Mouse (Mus musculus) forebrain, embryonic 14.5 days (tissue): ENCODE data around the gene Tbc1d9. TPM values are rescaled to one million over a fixed set of nuclear protein-coding genes. Genes with fewer than 3 reads are reported as not detected.
A peak's percentile ranks its signal among the peaks of the same experiment; 100 is the strongest.

ENCODE experiments used
- ATAC-seq: fragments of 200-750 bp; cut with Nextera tagmentation; 2 replicates; pipeline ENCODE4 v1.8.0; 2017; ENCODE audit warnings: mild to moderate bottlenecking, moderate library complexity
- DNase-seq: peaks from one replicate; pipeline ENCODE4 v3.0.0-alpha.2; 2015; ENCODE audit warnings: low spot score
- H3K27ac ChIP-seq: fragments of 300-500 bp; sonication (generic); 2 replicates; pipeline ENCODE4 v1.5.1; 2014; ENCODE audit warnings: low read depth, mild to moderate bottlenecking, control low read depth, low read length, moderate library complexity
- H3K27me3 ChIP-seq: fragments of 300-500 bp; sonication (generic); replicated peaks from 2 replicates; pipeline ENCODE4 v1.6.1; 2014; ENCODE audit warnings: low read length, control low read depth, mixed read lengths; ENCODE audit not compliant: control insufficient read depth, insufficient read depth
- H3K36me3 ChIP-seq: fragments of 300-500 bp; sonication (generic); 2 replicates; pipeline ENCODE4 v1.6.1; 2014; ENCODE audit warnings: low read length, control low read depth; ENCODE audit not compliant: control insufficient read depth, insufficient read depth
- H3K4me1 ChIP-seq: fragments of 300-500 bp; sonication (generic); 2 replicates; pipeline ENCODE4 v1.6.1; 2014; ENCODE audit warnings: antibody characterized with exemption, low read length, control low read depth; ENCODE audit not compliant: control insufficient read depth, insufficient read depth
- H3K4me2 ChIP-seq: fragments of 300-500 bp; sonication (generic); 2 replicates; pipeline ENCODE4 v1.6.1; 2014; ENCODE audit warnings: mild to moderate bottlenecking, control low read depth, low read length
- H3K4me3 ChIP-seq: fragments of 300-500 bp; sonication (generic); 2 replicates; pipeline ENCODE4 v1.5.1; 2014; ENCODE audit warnings: low read depth, low read length, control low read depth
- H3K9ac ChIP-seq: fragments of 300-500 bp; sonication (generic); 2 replicates; pipeline ENCODE4 v1.6.1; 2014; ENCODE audit warnings: mild to moderate bottlenecking, low read length, control low read depth, moderate library complexity
- H3K9me3 ChIP-seq: fragments of 300-500 bp; sonication (generic); replicated peaks from 2 replicates; pipeline ENCODE4 v1.6.1; 2016; ENCODE audit warnings: low read length, control low read depth, mixed read lengths; ENCODE audit not compliant: control insufficient read depth
- WGBS: fragments of 180-500 bp; shearing (Covaris S2); extraction: QIAGEN DNeasy Blood & Tissue Kit; methylation state at CpG from one replicate; pipeline ENCODE4 v1.1.7; 2014; 5-methylcytosine and 5-hydroxymethylcytosine counted together
- polyA plus RNA-seq: library from polyadenylated mRNA; unstranded; fragments of >200 nt; fragmentation: Nextera tagmentation; extraction: Ambion mirVana; gene quantifications from 2 replicates; pipeline ENCODE4 v1.2.1, GENCODE M21; 2014

The Tbc1d9 gene
- polyA plus RNA-seq, 1 experiment from 2014 or later: 16.6 TPM

GRCm38 (mm10) chr8:83271172-83271571 is 106.0 kb downstream of the Tbc1d9 start:
- Histone ChIP-seq H3K27me3 (no peaks in the 10 kb centered on the region), H3K27ac (no peak overlapping the region), H3K9me3 (no peaks in the 10 kb centered on the region), H3K36me3 (peaks cover 46% of the 10 kb centered on the region), H3K4me3 (no peak overlapping the region), H3K9ac (no peak overlapping the region), H3K4me1 (no peaks in the 10 kb centered on the region), H3K4me2 (no peak overlapping the region)
- DNase-seq (no peak), ATAC-seq (no peak)
- WGBS: 98% methylated on average over 14 of the region's 14 CpGs

GRCm38 (mm10) chr8:83272464-83272863 is 107.3 kb downstream of the Tbc1d9 start:
- no peak overlapping the region for H3K4me2 ChIP-seq
- no peak overlapping the region for H3K4me3 ChIP-seq
- no peaks in the 10 kb centered on the region for H3K27me3 ChIP-seq
- DNase-seq: no peak
- H3K27ac ChIP-seq: no peak overlapping the region
- peaks cover 35% of the 10 kb centered on the region for H3K36me3 ChIP-seq
- ATAC-seq: no peak
- no peaks in the 10 kb centered on the region for H3K9me3 ChIP-seq
- no peaks in the 10 kb centered on the region for H3K4me1 ChIP-seq
- H3K9ac ChIP-seq: no peak overlapping the region
- 87% methylated on average over 10 of the region's 10 CpGs for WGBS

DNA sequence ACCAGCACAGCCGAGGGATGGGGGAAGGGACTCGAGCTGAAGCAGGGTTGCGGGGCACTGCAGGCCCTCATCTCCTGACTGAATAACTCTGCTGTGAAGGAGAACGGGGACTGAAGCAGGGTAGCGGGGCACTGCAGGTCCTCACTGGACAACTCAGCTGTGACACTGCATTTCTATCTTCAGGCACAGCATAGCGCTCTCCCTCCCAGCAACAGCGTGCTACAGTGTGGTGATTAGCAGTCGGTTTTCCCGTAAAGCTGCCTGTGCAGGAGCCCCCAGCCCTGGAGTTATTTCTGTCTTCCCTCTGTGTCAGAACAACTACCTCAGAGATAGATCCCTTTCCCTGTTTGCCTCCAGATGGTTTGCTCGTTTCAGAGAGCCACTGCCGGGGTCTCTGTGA is 109.3 kb downstream of the Tbc1d9 start:
- DNase-seq: no peak
- Histone ChIP-seq H3K4me2 (no peak overlapping the region), H3K4me3 (no peak overlapping the region), H3K27ac (no peak overlapping the region), H3K9ac (no peak overlapping the region), H3K27me3 (no peaks in the 10 kb centered on the region), H3K36me3 (peaks cover 18% of the 10 kb centered on the region), H3K4me1 (no peaks in the 10 kb centered on the region), H3K9me3 (no peaks in the 10 kb centered on the region)
- WGBS: 73% methylated on average over 11 of the region's 11 CpGs
- ATAC-seq: no peak

- Histone ChIP-seq H3K4me2 (no peak overlapping the region), H3K9me3 (no peaks in the 10 kb centered on the region), H3K4me1 (no peaks in the 10 kb centered on the region), H3K36me3 (0 out of 2 replicates have a peak, but pooled peaks cover 3% of the 10 kb centered on the region), H3K4me3 (no peak overlapping the region), H3K27ac (no peak overlapping the region), H3K27me3 (no peaks in the 10 kb centered on the region), H3K9ac (no peak overlapping the region)
- ATAC-seq: no peak
- DNase-seq: no peak
- WGBS: 88% methylated on average over 6 of the region's 6 CpGs
Observed at GRCm38 (mm10) chr8:83278431-83278830, 113.3 kb downstream of the Tbc1d9 start.

- DNase-seq (no peak), ATAC-seq (no peak)
- Histone ChIP-seq H3K4me1 (no peaks in the 10 kb centered on the region; the same call in 1 of the 2 replicates), H3K9me3 (no peaks in the 10 kb centered on the region), H3K36me3 (no peaks in the 10 kb centered on the region), H3K27ac (no peak overlapping the region), H3K9ac (no peak overlapping the region), H3K4me3 (no peak overlapping the region), H3K4me2 (no peak overlapping the region), H3K27me3 (peaks cover 7% of the 10 kb centered on the region)
- 80% methylated on average over 8 of the region's 8 CpGs for WGBS
Observed at GRCm38 (mm10) chr8:83285391-83285790, 120.2 kb downstream of the Tbc1d9 start.

DNA sequence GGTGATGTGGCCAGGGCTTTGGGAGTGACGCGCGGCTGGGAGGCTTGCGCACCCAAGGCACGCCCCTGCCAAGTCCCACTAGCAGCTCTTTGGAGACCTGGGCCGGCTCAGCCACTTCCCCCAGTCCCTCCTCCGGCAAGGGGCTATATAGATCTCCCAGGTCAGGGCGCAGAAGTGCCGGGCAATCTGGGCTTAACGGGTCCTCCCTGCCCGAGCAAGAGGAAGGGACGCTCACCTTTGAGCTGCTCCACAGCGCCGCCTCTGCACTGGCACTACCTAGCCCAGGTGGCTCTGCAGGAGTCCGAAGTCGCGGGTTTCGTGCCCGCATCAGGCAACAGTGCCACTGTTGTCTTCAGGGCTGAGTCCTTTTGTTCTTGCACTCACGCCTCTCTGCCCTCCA is 125.0 kb downstream of the Tbc1d9 start, which contains the start of gene Ucp1:
Ucp1 (plus strand) TSS at position 177 of the 400 bp plus-strand sequence.
- H3K4me3 ChIP-seq: 0 out of 2 replicates have a peak within 1 kb of the TSS, but pooled peaks have one; percentile 5
- no peak within 1 kb of the TSS for H3K27ac ChIP-seq
- DNase-seq: no peak
- H3K36me3 ChIP-seq: no peaks in the 10 kb centered on the region
- peaks cover 8% of the 10 kb centered on the region for H3K27me3 ChIP-seq
- no peak for ATAC-seq
- peak within 1 kb of the TSS; percentile 40 for H3K4me2 ChIP-seq
- 4% methylated on average over 20 of the region's 20 CpGs for WGBS
- H3K9ac ChIP-seq: no peak within 1 kb of the TSS
- H3K9me3 ChIP-seq: no peaks in the 10 kb centered on the region
- no peaks in the 10 kb centered on the region; the same call in 1 of the 2 replicates for H3K4me1 ChIP-seq

GRCm38 (mm10) chr8:83297375-83297774 is 132.2 kb downstream of the Tbc1d9 start:
- H3K4me2 ChIP-seq: no peak overlapping the region
- H3K36me3 ChIP-seq: no peaks in the 10 kb centered on the region
- H3K4me1 ChIP-seq: no peaks in the 10 kb centered on the region
- no peak overlapping the region for H3K9ac ChIP-seq
- ATAC-seq: no peak
- no peaks in the 10 kb centered on the region for H3K9me3 ChIP-seq
- no peak overlapping the region for H3K4me3 ChIP-seq
- WGBS: 86% methylated on average over 4 of the region's 4 CpGs
- no peak for DNase-seq
- H3K27me3 ChIP-seq: no peaks in the 10 kb centered on the region
- H3K27ac ChIP-seq: no peak overlapping the region

- Histone ChIP-seq H3K4me2 (no peak overlapping the region), H3K27me3 (no peaks in the 10 kb centered on the region), H3K36me3 (no peaks in the 10 kb centered on the region), H3K9ac (no peak overlapping the region), H3K9me3 (no peaks in the 10 kb centered on the region), H3K27ac (no peak overlapping the region), H3K4me1 (no peaks in the 10 kb centered on the region), H3K4me3 (no peak overlapping the region)
- WGBS: 65% methylated on average over 1 of the region's 1 CpGs
- DNase-seq (no peak), ATAC-seq (no peak)
Observed at GRCm38 (mm10) chr8:83300135-83300534, 135.0 kb downstream of the Tbc1d9 start.

DNA sequence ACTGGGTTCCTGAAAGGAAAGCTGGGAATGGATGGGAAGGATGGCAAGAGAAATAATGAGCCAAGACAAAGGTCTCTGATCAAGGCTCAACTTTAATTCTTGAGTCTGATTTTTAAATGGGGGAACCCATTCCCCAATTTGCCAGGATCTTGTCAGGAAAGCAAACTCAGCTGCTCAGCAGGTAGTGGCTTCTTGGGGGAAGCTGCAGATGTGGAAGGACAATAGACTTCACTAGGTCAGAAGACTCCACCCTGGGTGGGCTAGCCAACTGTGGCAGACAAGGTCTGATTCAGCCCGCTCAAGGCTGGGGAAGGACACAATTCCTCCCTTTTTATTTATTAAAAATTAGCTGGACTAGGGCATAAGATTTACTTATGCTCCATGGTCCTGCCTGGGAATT is 139.8 kb downstream of the Tbc1d9 start:
- Histone ChIP-seq H3K4me1 (no peaks in the 10 kb centered on the region), H3K4me3 (no peak overlapping the region), H3K4me2 (no peak overlapping the region), H3K9ac (no peak overlapping the region), H3K36me3 (no peaks in the 10 kb centered on the region), H3K27ac (no peak overlapping the region), H3K27me3 (no peaks in the 10 kb centered on the region), H3K9me3 (no peaks in the 10 kb centered on the region)
- ATAC-seq (no peak), DNase-seq (no peak)
- 95% methylated on average over 1 of the region's 1 CpGs for WGBS
